11 mouse cellular contexts compared by ENCODE assay signal in the genomic region with DNA sequence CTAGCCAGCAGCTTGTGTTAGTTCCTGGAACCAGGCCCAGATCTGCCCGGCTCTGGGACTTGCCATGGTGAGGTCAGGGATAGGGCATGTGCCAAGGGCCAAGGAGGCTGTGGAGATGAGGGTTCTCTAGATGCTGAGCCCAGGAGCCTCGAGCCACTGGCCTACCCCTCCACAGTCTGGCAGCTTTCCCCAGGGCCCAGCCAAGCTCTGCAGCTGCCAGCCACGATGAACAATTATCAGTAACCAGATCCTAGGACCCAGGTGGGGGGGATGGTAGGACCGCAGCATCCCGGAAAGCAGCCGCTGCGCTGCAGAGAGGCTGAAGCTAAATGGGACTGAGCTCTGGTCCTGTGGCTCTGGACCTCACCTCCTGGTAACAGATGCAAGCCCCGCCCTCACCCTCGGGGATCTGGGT. TPM values are rescaled to one million over a fixed set of nuclear protein-coding genes. Genes with fewer than 3 reads are reported as not detected.
DNase-seq lines count a peak whose midpoint lies in the region; ATAC-seq and TF ChIP-seq lines count a peak whose summit lies in the region.
"Had no signal": no experiment of that assay in that cellular context is flagged by ENCODE, and none has a peak within 500 bp of the region (broad histone marks: within the 10 kb centered on the region; RNA-seq: fewer than 3 reads in every experiment).

No protein-coding gene starts in this region.

- no peak overlapping the region for H3K4me3 ChIP-seq in heart, embryonic 12.5 days
- H3K4me3 ChIP-seq in hindbrain, embryonic 12.5 days, result no peak overlapping the region
- H3K4me3 ChIP-seq: erythroblast, embryonic 14.5 days; liver, embryonic 13.5 days had no signal

- peaks cover 21% of the 10 kb centered on the region for H3K4me1 ChIP-seq in heart, embryonic 12.5 days (replicated peaks)
- peaks cover 26% of the 10 kb centered on the region for H3K4me1 ChIP-seq in hindbrain, embryonic 12.5 days

- no peak for ATAC-seq in heart, embryonic 12.5 days (ENCODE audit: insufficient number of reproducible peaks, low FRiP score)
- ATAC-seq in hindbrain, embryonic 12.5 days (ENCODE audit: low FRiP score), result peak; percentile 53

- no peak for TF ChIP-seq CTCF in brain, embryonic 14.5 days (IDR thresholded peaks at IDR 0.05; ENCODE audit: borderline replicate concordance, extremely low read depth, insufficient read depth, insufficient read length)

- H3K4me2 ChIP-seq in heart, embryonic 12.5 days, result no peak overlapping the region
- H3K4me2 ChIP-seq in hindbrain, embryonic 12.5 days (replicated peaks), result no peak overlapping the region; the same call in 1 of the 2 replicates
- H3K4me2 ChIP-seq: liver, embryonic 13.5 days had no signal

- H3K9ac ChIP-seq in heart, embryonic 12.5 days, result no peak overlapping the region
- no peak overlapping the region for H3K9ac ChIP-seq in hindbrain, embryonic 12.5 days
- H3K9ac ChIP-seq: liver, embryonic 13.5 days had no signal

- no peak overlapping the region for H3K27ac ChIP-seq in heart, embryonic 12.5 days (ENCODE audit: poor library complexity, severe bottlenecking)
- no peak overlapping the region for H3K27ac ChIP-seq in hindbrain, embryonic 12.5 days
- H3K27ac ChIP-seq: liver, embryonic 13.5 days had no signal

- DNase-seq in heart, adult 11 months, result peak; percentile 94
- peak; percentile 72 for DNase-seq in 3134 (ENCODE audit: extremely low read depth, insufficient read length, low spot score)
- DNase-seq in brain, embryonic 14.5 days (ENCODE audit: low read depth), result peak; percentile 73
- peak; percentile 84 for DNase-seq in left cerebral cortex, postnatal 4 days
- no peak for DNase-seq in spleen, adult 18-20 months
- no peak for DNase-seq in thymus, postnatal 0 days (ENCODE audit: low spot score)
- DNase-seq: liver, embryonic 13.5 days had no signal

- 34% methylated on average over 9 of the region's 9 CpGs for WGBS in heart, embryonic 12.5 days
- WGBS in hindbrain, embryonic 12.5 days, result 14% methylated on average over 9 of the region's 9 CpGs

- intact Hi-C loops in left cerebral cortex, postnatal 4 days (cut with DNase I), result no loop called here

- no peak for TF ChIP-seq POLR2A in brain, embryonic 14.5 days (IDR thresholded peaks at IDR 0.05; ENCODE audit: borderline replicate concordance, extremely low read depth, insufficient read depth, insufficient read length, poor library complexity, severe bottlenecking)

- H3K27me3 ChIP-seq in heart, embryonic 12.5 days (replicated peaks), result peaks cover 7% of the 10 kb centered on the region
- peaks cover 39% of the 10 kb centered on the region for H3K27me3 ChIP-seq in hindbrain, embryonic 12.5 days

- H3K9me3 ChIP-seq in heart, embryonic 12.5 days (replicated peaks), result no peaks in the 10 kb centered on the region
- H3K9me3 ChIP-seq in hindbrain, embryonic 12.5 days (replicated peaks), result no peaks in the 10 kb centered on the region
- H3K9me3 ChIP-seq: liver, embryonic 13.5 days had no signal

- peaks cover 83% of the 10 kb centered on the region for H3K36me3 ChIP-seq in heart, embryonic 12.5 days
- peaks cover 17% of the 10 kb centered on the region for H3K36me3 ChIP-seq in hindbrain, embryonic 12.5 days
- H3K36me3 ChIP-seq: G1E had no signal

RNA-seq across cellular contexts. Expression of gene Myl3, which starts 15.9 kb away (rescaled TPM):
- 3,437 and 3,612 TPM in 2 replicates for polyA plus RNA-seq in heart, embryonic 12.5 days (2016; fragmentation: Nextera tagmentation; extraction: Ambion mirVana)
- polyA plus RNA-seq in brain, embryonic 14.5 days (2012; rRNA removed), result 0.30 and 0.37 TPM in 2 replicates
- polyA plus RNA-seq in hindbrain, embryonic 12.5 days (2016; fragmentation: Nextera tagmentation; extraction: Ambion mirVana), result 2.0 TPM in 2 replicates
- 1 to 10 TPM in 1 of 2 experiments, under 1 TPM in 1; 0.87 to 1.1 TPM for total RNA-seq in left cerebral cortex, postnatal 4 days (2021)
- 0.94 and 1.4 TPM in 2 replicates for polyA plus RNA-seq in thymus, postnatal 0 days (2015; fragmentation: Nextera tagmentation; extraction: Ambion mirVana)
- total RNA-seq: G1E had no signal
- polyA plus RNA-seq: erythroblast, embryonic 14.5 days; G1E had no signal

RNA-seq across cellular contexts. Expression of gene Pth1r, which starts 21.2 kb away (rescaled TPM):
- 45.8 and 46.1 TPM in 2 replicates for polyA plus RNA-seq in heart, embryonic 12.5 days (2016; fragmentation: Nextera tagmentation; extraction: Ambion mirVana)
- 18.0 and 24.2 TPM in 2 replicates for polyA plus RNA-seq in brain, embryonic 14.5 days (2012; rRNA removed)
- polyA plus RNA-seq in hindbrain, embryonic 12.5 days (2016; fragmentation: Nextera tagmentation; extraction: Ambion mirVana), result 44.3 and 52.4 TPM in 2 replicates
- 10 to 100 TPM; 11.2 to 11.6 TPM for total RNA-seq in left cerebral cortex, postnatal 4 days (2021)
- 2.6 and 2.9 TPM in 2 replicates for polyA plus RNA-seq in thymus, postnatal 0 days (2015; fragmentation: Nextera tagmentation; extraction: Ambion mirVana)
- total RNA-seq: G1E had no signal
- polyA plus RNA-seq: erythroblast, embryonic 14.5 days had no signal

Comparison
In these comparisons a context has a peak if more than half of its experiments do, and no peak if none do; other contexts are left out.
1. DNase-seq: peak in heart, adult 11 months (single experiment), 3134 (single experiment), brain, embryonic 14.5 days (single experiment) and left cerebral cortex, postnatal 4 days (single experiment); none in spleen, adult 18-20 months (0 of 2) and thymus, postnatal 0 days (single experiment).
2. RNA of gene Myl3, which starts 15.9 kb away (polyA plus RNA-seq): 3,437 to 3,612 TPM in heart, embryonic 12.5 days; 2.0 TPM in hindbrain, embryonic 12.5 days, 0.94 to 1.4 TPM in thymus, postnatal 0 days and 0.30 to 0.37 TPM in brain, embryonic 14.5 days; every median in the first group is over 1,000 times any median in the second.